Mouse (Mus musculus) myocyte (in vitro differentiated cells): Measurements from ENCODE around the gene Rcc2.

Experiments
- E2F4 ChIP-seq: IDR thresholded peaks from one replicate; pipeline ENCODE4 v1.6.1; 2011; ENCODE audit warnings: mild to moderate bottlenecking, control low read depth, moderate library complexity; ENCODE audit not compliant: insufficient read depth
- MAX ChIP-seq: IDR thresholded peaks from one replicate; pipeline ENCODE4 v1.6.1; 2011; ENCODE audit warnings: low read depth, mild to moderate bottlenecking, control low read depth
- MYOD1 ChIP-seq, 3 experiments: IDR thresholded peaks; one replicate each; pipeline ENCODE4 v1.6.1; 2011; ENCODE audit warnings: control low read depth in 2 of 3, low read depth in 2 of 3, mild to moderate bottlenecking in 2 of 3, moderate library complexity in 1 of 3; ENCODE audit not compliant: insufficient read length in 2 of 3, control insufficient read depth in 1 of 3
- MYOG ChIP-seq, 3 experiments: IDR thresholded peaks; one replicate each; pipeline ENCODE4 v1.6.1; 2011; ENCODE audit warnings: control low read depth in 2 of 3, low read depth in 2 of 3, mild to moderate bottlenecking in 2 of 3; ENCODE audit not compliant: insufficient read length in 2 of 3, control insufficient read depth in 1 of 3, insufficient read depth in 1 of 3
- POLR2A ChIP-seq: IDR thresholded peaks from one replicate; pipeline ENCODE4 v1.6.1; 2011; ENCODE audit warnings: low read depth, mild to moderate bottlenecking, control low read depth, moderate library complexity; ENCODE audit not compliant: insufficient read length
- POLR2AphosphoS2 ChIP-seq: IDR thresholded peaks from one replicate; pipeline ENCODE4 v1.6.1; 2011; ENCODE audit warnings: low read depth, control low read depth; ENCODE audit not compliant: insufficient read length
- TCF12 ChIP-seq: IDR thresholded peaks from one replicate; pipeline ENCODE4 v1.6.1; 2011; ENCODE audit warnings: mild to moderate bottlenecking, control low read depth; ENCODE audit not compliant: poor library complexity, insufficient read depth, severe bottlenecking
- TCF3 ChIP-seq: IDR thresholded peaks from one replicate; pipeline ENCODE4 v1.6.1; 2011; ENCODE audit warnings: low read depth, control low read depth; ENCODE audit not compliant: insufficient read length
- USF1 ChIP-seq: IDR thresholded peaks from one replicate; pipeline ENCODE4 v1.6.1; 2011; ENCODE audit warnings: low read depth, mild to moderate bottlenecking, control low read depth, moderate library complexity

DNA sequence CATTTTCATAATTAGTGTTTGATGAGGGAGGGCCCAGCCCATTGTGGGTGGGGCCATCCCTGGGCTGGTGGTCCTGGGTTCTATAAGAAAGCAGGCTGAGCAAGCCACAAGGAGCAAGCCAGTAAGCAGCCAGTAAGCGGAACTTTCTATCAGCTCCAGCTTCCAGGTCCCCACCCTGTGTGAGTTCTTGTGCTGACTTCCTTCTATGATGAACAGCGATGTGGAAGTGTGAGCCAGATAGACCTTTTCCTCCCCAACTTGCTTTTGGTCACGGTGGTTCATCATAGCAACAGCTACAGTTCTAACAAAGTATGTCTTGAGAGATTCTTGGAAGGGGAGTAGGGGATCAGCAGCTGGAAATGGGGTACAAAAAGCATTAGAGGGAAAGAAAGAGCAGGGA, 65.6 kb downstream of the Rcc2 start:
- TF ChIP-seq POLR2AphosphoS2 (no peak), POLR2A (no peak), MAX (no peak), TCF12 (no peak), MYOG (IDR thresholded peaks at IDR 0.05; ENCODE audit: control insufficient read depth in 1 of 3, insufficient read depth in 1 of 3, insufficient read length in 2 of 3, low read depth in 2 of 3) (no peak), E2F4 (no peak), MYOD1 (IDR thresholded peaks at IDR 0.05; ENCODE audit: control insufficient read depth in 1 of 3, insufficient read length in 2 of 3, low read depth in 2 of 3) (no peak), USF1 (no peak), TCF3 (no peak)
